Mouse (Mus musculus) granulocyte monocyte progenitor cell, adult 5-6 weeks (primary cell): ENCODE results near the gene 2810408A11Rik. TPM values are rescaled to one million over a fixed set of nuclear protein-coding genes. Genes with fewer than 3 reads are reported as not detected.
"Not testable (repeated sequence)": the region's sequence is repeated elsewhere in the genome, so short reads cannot be mapped to it uniquely, and the experiment has no call there.

Experiments used
- ATAC-seq: replicated peaks from 2 replicates; pipeline ENCODE4 v1.8.0; 2016; ENCODE audit warnings: mild to moderate bottlenecking, moderate TSS enrichment, inconsistent platforms; ENCODE audit not compliant: poor library complexity, severe bottlenecking
- total RNA-seq, 2 experiments: library from RNA; stranded (forward) in 1 of 2; stranded (reverse) in 1 of 2; fragments of 200-712, 200-1000 nt in 1 of 2; fragments of >200 nt in 1 of 2; fragmentation: Nextera tagmentation in 1 of 2; gene quantifications; 2 replicates each; pipeline ENCODE4 v1.2.3; 2014 to 2017

2810408A11Rik gene
- total RNA-seq, 2 experiments from 2014 or later: 3.5 to 3.6 TPM

DNA sequence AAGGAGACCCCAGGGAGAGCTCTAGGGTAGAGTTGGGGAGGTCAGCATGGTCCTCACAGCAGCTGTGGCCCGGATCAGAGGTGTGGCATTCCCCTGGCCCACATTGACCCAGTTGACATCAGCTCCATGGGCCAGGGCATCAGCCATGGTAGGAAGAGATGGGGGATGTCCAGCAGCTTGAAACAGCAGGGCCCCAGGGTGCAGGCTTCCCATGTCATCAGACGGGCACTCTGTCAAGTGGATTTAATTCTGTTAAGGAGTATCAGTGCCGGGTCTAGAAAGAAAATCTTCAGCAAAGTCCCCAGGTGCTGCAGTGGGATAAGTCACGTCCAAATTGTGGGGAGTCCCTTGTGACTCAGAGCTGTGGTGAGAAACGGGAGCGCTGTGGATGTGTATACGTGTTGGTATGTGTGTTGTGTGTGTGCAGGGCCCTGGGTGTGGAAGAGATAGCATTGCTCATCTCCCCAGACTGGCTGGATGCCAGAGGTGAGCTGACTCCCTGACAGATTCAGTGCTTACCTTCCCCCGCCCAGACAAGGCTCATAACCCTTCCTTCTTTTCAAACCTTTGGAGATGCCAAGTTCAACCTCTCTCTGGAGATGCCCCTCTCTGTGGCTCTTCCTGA lies 17.1 kb downstream of the 2810408A11Rik start:
- ATAC-seq: no peak

DNA sequence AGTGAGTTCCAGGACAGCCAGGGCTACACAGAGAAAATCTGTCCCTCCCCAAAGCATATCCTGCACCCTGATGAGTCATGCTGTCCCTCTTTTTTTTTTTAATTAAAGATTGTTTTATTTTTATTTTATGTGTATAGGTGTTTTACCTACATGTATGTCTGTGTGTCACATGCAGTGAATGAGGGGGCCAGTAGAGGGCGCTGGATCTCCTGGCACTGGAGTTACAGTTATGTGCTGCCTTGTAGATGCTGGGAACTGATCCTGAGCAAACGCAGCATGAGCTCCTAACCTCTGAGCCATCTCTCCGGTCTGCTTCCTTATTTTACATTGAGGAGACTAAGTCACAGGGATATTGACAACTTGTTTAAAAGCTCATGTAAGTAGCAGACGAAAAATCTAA lies 17.7 kb downstream of the 2810408A11Rik start:
- ATAC-seq: no peak

DNA sequence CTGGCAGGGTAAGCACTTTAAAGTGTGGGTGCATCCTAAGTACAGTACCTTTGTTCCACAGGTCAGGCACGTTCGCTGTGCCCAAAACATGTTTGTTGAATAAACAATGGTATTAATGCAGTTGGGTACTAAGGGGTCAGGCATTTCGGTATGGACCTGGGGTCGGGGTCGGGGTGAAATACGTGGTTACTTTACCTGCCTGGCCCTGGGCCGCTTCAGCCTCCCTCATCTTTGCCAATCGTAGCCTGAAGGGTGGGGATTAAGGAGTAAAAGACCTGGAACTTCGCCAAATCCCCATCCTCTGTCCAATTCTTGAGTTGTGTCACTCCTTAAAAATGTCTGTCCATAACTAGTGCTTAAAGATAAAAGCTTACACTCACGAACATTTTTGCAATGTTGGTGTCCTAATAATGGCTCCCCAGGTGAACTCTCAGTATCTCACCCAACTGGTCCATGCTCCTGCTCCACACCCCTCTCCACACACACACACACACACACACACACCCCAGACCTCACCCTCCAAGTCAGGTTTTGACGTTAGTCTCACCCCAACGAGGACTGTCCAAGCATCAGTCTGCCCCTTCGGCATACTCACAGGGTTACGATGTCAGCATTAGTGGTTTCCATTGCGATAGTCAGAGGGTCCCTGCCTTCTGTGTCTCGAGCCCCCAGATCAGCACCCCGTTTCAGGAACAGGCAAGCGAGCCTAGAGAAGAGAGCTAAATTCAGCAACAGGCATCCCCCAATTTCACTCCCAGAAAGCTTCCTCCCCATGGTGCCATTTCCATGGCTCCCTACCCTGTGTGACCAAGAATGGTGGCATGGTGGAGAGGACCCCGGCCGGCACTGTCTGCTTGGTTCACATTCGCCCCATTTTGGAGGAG lies 18.8 kb downstream of the 2810408A11Rik start:
- no peak for ATAC-seq

DNA sequence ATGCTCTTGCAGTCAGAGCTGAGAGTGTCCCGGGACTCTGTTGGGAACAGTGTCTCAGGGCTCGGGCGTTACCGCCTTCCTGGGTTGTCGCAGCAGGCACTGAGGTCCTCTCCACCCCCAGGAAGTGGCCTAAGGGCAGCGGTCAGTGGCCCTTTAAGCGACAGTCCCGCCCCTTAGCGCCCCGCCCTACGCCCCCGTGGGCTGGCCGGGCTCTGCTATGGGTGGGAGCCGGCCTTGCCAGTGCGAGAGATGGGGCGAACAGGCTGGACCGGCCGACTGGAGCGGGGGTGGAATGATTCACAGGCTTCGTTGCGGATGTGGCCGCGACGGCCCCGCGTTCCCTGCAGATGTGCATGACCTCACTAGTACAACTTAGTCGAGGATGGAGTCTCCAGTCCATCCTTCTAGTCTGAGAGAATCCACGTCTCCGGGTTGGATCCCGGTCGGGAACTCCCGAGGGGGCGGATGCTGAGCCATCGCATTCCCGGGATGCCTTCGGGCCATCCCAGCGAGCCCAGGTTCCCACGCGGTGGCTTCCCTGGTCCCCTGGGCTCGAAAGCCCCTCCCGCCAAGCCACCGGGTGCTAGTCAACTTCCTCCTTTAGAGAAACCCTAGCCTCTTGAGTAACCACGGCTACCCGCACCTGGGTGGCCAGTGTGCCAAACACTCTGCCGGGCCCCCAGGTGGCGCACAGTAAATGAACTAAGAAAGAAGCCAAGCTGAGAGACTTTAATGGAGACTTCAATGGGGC lies 19.8 kb downstream of the 2810408A11Rik start, which contains the start of gene Kctd11:
Gene Kctd11 (minus strand): TSS at position 554 of the 751 bp plus-strand sequence.
- peak; percentile 68 for ATAC-seq

DNA sequence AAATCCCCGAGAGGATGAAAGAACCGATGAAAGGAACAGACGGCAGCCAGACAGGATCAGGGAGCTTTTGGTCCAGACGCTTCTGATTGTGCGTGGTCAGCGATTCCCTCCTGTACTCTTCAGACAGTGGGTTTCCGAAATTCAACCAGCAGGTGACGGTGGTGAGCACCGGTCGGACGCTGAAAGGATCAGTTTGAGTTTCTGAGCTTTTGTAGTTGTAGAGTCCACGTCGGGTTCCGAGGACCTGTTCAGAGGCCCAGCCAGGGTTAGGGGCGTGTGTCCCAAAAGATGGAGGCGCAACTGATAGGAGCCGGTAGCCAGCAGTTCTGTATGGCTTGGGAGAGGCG lies 20.3 kb downstream of the 2810408A11Rik start:
- ATAC-seq: peak; percentile 17; the same call in 1 of the 2 replicates

DNA sequence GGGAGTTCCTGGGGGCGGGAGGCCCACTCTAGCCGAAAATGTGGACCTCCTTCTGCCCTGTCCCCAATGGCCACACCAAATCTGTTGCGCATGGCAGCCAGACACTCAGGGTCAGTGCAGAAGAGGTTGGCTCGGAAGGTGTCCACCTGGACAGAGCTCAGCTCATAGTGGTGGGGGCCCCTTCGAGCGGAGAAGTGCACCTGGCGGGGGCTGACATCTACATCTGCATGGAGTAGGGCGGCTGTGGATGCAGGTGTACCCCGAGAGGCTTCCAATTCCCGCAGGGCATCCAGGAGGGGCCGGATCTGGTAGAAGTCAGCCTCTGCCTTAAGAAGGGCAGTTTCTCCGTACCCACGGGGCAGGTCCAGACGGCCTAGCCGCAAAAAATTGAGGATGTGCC lies 21.1 kb downstream of the 2810408A11Rik start:
- no peak for ATAC-seq

DNA sequence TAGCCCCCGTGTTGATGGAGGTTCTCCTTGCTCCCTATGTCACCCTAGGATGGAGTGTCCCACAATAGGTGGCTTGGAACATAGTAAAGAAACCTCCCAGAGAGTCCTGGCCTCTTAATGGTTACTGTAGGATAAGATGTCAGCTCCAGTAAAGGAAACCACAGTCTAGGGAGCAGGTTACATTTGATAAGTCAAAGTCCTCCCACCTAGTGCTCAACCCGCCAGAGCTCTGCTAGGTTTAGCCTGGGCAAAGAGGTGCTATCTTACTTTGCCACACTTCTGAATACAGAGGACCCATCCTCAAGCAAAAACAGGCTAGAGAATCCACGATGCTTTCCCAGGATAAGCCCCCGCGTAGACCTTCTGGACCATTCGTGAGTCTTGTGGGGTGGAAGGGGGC lies 21.8 kb downstream of the 2810408A11Rik start:
- ATAC-seq: no peak

DNA sequence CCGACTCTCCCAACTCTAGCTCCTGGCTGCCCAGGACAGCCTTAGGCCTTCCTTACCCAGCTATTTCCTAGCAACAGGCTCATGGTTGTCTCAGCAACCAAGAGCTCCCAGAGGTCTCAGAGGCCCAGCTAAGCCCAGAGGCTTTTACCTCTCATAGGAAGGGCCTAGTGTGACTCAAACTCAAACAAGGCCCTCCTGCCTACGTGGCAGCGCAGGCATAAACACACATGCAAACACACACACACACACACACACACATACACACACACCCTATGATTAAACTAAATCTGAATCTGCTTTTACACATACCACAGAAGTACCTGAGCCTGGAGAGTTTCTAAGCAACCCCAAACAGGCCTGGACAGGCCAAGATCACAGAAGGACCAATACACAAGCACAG lies 22.4 kb downstream of the 2810408A11Rik start:
- no peak for ATAC-seq

DNA sequence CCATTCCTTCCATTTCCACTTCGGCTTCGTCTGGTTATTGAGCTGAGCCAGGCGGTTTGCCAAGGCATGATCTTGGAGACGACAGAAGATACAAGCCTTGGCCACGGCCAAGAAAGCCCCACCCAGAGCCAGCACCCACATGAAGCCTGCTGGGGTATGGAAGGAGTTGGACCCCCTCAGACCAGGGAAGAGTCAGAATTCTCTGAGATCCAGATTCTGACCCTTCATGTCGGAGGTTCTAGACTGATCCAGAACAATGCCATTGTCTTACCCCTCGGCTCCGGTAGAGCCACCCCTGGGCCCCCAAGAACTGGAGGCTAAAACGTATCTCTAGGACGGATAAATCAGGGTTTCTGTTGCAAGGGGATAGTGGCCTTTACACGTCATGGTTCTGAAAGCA lies 22.9 kb downstream of the 2810408A11Rik start, which contains the start of gene Tmem95:
Gene Tmem95 (minus strand): TSS at position 141 of the 400 bp plus-strand sequence.
- ATAC-seq: no peak

DNA sequence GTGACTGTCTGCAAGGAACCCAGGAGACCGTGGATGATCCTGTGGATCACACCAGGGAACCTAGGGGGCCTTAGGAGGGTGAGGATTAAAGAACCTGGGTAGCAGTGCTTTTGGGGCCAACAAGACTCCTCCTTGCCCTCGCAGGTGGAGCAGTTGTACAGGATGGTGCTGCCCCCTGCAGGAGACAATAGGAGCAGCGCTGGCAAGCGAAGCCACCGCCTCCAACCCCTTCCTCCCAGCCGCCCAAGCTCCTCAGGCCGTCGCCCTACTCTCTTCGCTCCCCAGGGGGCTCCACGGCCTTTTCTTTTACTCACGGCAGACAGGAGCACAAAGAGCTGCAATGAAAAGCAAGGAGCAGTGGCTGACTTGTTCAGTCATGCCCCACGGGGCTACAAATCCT lies 23.9 kb downstream of the 2810408A11Rik start:
- ATAC-seq: peak; percentile 74

DNA sequence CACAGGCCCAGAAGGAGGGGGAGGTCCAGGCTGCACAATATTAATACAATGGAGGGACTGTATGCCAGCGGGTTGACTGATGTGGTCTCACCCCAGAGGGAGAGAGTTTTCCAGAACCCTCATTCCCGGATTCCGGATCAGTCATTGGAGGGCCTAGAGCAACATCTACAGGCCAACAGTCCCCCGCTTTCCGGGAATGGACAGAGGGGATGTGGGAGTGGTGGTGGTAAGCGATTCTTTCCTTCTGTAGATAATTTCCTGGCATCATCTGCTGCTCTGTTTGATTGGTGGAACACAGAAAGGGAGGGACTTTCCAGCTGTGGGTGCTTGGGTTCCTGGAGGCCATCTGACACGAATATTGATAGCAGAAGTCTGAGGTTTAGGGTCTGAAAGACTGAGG lies 24.6 kb downstream of the 2810408A11Rik start:
- ATAC-seq: no peak

DNA sequence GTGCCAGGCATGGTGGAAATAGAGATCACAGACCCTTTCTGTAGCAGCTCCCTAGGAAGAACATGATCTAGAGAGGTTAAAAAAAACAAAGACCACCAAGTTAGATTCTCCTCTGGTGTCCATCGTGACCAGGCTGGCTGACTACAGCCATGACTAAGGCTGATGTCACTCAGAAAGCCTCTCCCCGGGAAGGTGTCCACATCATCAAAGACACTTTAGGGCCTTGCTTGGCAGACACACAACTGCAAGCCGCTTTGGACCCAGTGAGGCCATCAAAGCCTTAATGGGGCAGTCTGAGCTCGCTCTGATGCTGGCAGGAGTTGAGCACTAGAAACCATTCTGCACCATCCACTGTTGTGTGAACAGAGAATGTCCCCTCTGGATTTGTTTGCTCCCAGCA lies 28.3 kb downstream of the 2810408A11Rik start:
- no peak for ATAC-seq

DNA sequence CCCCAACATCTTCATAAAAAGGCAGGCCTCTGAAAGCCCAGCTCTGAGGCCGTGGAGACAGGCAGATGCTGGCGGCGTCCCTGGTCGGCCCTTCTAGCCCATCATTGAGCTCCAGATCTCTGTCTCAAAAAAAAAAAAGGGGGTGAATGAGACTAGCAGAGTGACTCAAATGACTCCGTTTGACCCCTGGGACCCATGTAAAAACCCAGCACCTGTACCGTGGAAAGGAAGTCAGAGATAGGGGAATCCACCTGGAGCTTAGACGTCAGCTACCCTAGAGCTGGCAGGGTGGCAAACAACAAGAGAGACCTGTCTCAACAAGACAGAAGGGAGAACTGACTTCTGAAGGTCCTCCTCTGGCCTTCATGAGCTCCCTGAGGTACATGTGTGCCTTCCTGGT lies 29.0 kb downstream of the 2810408A11Rik start:
- no peak for ATAC-seq

DNA sequence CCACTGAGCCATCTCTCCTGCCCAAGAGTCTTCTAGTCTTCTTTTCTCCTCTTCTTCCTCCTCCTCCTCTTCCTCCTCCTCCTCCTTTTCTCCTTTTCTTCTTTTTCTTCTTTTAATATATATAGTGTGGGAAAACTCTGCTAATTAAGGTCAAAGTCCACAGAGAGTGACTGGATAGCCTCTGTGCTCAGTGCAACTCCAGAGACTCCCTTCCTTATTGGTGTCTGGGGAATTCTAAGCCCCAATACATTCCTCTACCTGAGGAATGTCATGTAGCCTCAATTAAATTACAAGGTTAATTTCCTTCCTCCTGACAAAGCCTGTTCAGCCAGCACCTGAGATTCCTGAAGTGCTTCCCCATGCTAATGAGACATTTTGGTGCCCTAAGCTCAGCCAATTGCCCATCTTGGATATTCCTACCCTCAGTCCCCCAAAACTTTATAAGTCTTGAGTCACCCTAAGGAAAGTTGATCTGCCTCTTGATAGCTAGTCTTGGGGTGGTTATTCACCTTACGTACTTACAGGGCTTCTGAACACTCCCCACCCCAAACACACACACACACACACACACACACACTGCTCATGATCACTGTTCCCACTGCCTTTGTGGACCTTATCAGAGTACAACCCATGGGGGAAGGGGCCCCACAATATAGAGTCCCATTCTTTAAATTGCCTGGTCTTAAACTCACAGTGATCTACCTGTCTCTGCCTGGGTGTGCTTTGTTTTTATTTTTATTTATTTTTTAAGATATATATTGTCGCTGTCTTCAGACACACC lies 30.3 kb downstream of the 2810408A11Rik start:
- no peak for ATAC-seq

DNA sequence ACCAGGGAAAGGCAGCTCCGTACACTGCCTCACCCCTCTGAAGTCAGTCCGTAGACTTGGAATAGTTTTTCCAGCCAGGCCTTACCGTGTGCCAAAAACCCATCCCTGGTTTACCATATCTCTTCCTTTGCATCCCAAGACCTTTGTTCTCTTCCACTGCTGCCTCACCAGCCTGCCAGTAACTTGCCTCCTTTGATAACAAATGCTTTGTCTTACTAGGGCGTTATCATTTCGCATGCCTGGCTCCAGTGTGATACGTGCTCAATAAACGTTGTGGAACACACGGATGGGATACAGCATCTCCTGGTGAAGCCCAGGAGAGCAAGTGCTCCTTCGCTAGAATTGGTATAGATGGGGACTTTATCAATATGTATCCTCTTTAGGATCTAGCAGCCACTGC lies 33.5 kb downstream of the 2810408A11Rik start:
- no peak for ATAC-seq

DNA sequence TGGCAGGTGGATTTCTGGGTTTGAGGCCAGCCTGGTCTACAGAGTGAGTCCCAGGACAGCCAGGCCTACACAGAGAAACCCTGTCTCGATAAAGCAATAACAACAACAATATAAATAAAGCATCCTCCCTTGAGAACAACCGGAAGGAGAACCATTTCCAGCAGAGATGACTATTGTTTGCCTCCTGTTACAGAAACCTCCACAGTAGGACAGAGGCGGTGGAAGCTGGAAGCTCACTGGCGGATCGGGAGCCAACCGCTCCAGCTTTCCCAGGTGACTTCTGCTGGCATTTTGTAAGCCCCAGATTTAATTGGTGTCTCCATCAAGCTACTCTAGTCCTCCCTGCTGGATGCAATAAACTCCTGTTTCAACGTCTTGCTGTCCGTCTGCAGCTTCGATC lies 35.2 kb downstream of the 2810408A11Rik start:
- ATAC-seq: no peak

DNA sequence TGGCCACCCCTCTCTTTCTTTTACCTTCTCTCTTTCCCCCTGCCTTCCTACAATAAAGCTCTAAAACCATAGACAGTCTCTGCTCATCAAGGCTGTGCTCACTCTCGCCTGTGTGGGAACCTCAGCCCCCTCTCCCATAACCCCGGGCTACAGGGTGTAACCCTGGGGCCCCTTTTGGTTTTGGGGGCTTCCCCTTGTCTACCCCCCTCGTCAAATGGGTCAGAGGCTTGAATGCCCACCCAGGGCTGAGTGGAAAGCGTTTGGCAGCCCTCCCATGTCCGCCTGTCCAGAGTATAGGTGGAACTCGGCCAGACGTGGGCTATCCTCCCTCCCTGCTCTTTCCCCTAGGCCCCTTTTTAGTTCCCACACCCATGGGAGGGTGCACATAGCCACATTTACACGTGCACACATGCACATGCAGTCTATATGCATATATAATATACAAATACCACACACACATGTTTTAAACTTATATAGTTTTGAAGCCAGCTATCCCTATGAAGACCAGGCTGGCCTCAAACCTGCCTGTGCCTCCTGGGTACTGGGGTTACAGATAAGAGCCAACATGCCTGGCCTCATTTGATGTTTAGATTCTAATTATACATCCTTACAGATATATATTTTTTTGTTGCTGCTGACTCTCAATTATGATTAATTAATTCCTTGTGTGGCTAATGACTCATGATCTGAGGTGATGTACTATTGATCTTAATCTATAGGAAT lies 36.5 kb downstream of the 2810408A11Rik start:
- no peak for ATAC-seq

DNA sequence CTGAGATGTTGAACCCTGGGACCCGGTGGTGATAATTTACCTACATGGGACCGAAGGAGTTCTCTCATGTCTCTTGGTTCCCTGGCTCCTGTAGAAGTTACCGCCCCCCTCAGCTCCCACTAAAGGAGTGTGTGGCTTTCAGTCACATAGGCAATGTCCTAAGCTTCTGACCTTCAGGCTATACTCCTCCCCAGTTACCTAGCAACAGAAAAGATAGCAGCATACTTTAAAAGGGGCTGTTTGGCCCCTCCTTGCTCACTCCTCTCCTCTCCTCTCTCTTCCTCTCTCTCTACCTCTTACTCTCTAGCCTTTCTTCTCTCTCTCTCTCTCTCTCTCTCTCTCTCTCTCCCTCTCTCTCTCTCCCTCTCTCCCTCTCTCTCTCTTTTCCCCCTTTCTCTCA lies 37.1 kb downstream of the 2810408A11Rik start:
- ATAC-seq: not testable (repeated sequence)

DNA sequence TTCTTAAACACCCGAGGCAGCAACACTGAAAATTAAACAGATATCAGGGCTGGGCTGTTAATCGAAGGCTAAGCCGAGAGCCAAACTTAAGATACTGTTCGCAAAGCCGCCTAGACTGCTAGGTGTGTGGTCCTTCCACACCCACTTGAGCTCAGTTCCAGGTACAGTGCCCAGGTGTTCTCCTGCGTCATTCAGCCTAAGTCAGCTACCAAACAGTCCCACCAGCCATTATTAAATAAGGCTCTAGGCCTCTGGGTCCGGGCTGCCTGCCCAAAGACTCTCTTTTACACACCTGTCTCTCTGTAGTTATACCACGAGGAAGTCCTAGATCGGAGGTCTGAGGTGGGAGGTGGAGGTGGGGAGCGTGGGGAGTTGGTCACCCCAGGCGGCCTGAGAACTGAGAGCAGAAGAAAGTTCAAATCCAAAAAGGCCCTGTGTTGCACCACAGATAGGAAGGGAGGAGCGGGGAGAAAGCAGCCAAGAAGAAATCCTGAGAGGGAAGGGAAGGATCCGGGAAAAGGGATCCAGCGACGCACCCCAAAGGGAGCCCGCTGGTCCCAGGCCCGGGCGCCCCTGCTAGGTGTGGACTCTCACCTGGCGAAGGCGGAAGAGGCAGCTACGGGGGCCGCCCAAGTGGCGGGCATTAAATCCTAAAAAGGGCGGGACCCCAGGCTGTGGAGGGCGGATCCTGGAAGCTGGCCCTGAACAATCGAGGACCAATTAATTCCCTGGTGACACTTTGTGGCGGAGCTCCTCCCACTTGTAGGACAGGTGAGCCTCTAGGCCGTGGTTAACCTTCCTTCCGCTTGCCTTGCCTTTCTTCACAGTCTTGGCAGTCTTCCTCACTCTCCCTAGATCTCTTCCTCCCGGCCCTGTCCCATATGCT lies 42.4 kb downstream of the 2810408A11Rik start, which contains the start of gene Tnk1:
Gene Tnk1 (minus strand): TSS at position 618 of the 886 bp plus-strand sequence.
- ATAC-seq: no peak
